Mouse (Mus musculus) testis, postnatal 14 days (tissue): Measurements from ENCODE around the gene BC061212.
"Not testable (repeated sequence)": the region's sequence is repeated elsewhere in the genome, so short reads cannot be mapped to it uniquely, and the experiment has no call there.

Experiments
- DNase-seq: peaks from one replicate; pipeline ENCODE4 v3.0.0; 2021; ENCODE audit warnings: low spot score

The BC061212 gene

GRCm38 (mm10) chr5:94070445-94070844 is at the start of gene BC061212:
Gene BC061212 (minus strand): TSS chr5:94070545.
- DNase-seq: not testable (repeated sequence)

- not testable (repeated sequence) for DNase-seq
Observed at GRCm38 (mm10) chr5:94076085-94076484, 5.7 kb upstream of the BC061212 start, which contains the start of gene Gm6351. Gene Gm6351 (plus strand): TSS chr5:94076385.
